In the genomic region with DNA sequence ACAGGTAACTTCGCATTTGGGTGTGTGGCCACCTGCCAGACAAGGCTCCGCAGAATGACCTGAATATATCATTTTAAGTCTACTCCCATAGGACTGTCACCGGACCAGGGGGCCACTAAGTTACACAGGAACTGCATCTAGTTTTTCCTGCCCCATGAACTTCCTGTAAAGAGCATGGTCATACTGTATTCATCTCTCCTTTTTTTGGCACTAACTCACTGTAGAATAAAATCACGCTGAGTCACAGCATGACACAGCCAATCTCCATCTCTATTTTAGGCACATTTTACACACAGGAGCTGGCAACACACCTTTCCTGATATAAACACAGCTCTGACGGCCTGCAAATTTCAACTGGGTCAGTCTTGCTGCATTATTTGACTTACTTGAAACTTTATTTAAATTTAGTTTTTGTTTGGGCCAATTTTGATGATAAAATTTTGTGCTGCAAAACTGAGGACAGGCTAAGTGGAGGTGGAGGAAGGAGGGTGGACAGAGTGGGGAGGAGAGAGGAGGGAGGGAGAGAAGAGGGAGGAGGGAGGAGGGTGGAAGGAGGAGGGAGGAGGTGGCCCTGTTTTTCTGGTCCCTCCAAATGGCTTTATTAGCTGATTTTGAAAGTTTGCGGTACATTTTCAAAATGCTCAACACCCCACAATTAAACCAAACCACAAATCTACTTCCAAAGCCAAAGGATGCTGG, we compare ENCODE assay signal across 11 mouse cellular contexts.
DNase-seq lines count a peak whose midpoint lies in the region; ATAC-seq and TF ChIP-seq lines count a peak whose summit lies in the region.
"Had no signal": no experiment of that assay in that cellular context is flagged by ENCODE, and none has a peak within 500 bp of the region (broad histone marks: within the 10 kb centered on the region; RNA-seq: fewer than 3 reads in every experiment).

No protein-coding gene starts in this region.

- no peaks in the 10 kb centered on the region for H3K9me3 ChIP-seq in liver, embryonic 11.5 days (ENCODE audit: control insufficient read depth, low read length)
- no peaks in the 10 kb centered on the region for H3K9me3 ChIP-seq in heart, embryonic 10.5 days
- H3K9me3 ChIP-seq: forebrain, embryonic 13.5 days had no signal

- no peak for TF ChIP-seq POLR2A in myocyte (IDR thresholded peaks at IDR 0.05; ENCODE audit: insufficient read length, low read depth)

- 80% methylated on average over 6 of the region's 6 CpGs for WGBS in liver, embryonic 11.5 days
- 77% methylated on average over 6 of the region's 6 CpGs for WGBS in heart, embryonic 10.5 days

- DNase-seq in cerebellum, adult 11-12 months = peak; percentile 12
- no peak for DNase-seq in cerebellum, postnatal 4 days (ENCODE audit: low spot score in 2 of 2)
- DNase-seq in liver = peak; percentile 65
- DNase-seq in liver, embryonic 11.5 days (ENCODE audit: low spot score) = no peak
- peak; percentile 64 for DNase-seq in heart, embryonic 10.5 days (ENCODE audit: low spot score)
- no peak for DNase-seq in kidney, adult 18-20 months
- no peak for DNase-seq in lung, postnatal 10 days

- H3K4me1 ChIP-seq in liver, embryonic 11.5 days (replicated peaks; ENCODE audit: control insufficient read depth, insufficient read depth, low read length) = peaks cover 30% of the 10 kb centered on the region
- peaks cover 32% of the 10 kb centered on the region for H3K4me1 ChIP-seq in heart, embryonic 10.5 days

- H3K27ac ChIP-seq in liver, embryonic 11.5 days (ENCODE audit: low read depth, low read length) = no peak overlapping the region
- no peak overlapping the region; the same call in 1 of the 2 replicates for H3K27ac ChIP-seq in heart, embryonic 10.5 days
- H3K27ac ChIP-seq: forebrain, embryonic 13.5 days; hindbrain, embryonic 14.5 days had no signal

- no peak overlapping the region for H3K9ac ChIP-seq in liver, embryonic 11.5 days (ENCODE audit: low read depth, low read length)
- H3K9ac ChIP-seq: forebrain, embryonic 13.5 days; hindbrain, embryonic 14.5 days had no signal

- H3K27me3 ChIP-seq in liver, embryonic 11.5 days (replicated peaks; ENCODE audit: control insufficient read depth, insufficient read depth, low read length) = no peaks in the 10 kb centered on the region
- H3K27me3 ChIP-seq in heart, embryonic 10.5 days (ENCODE audit: insufficient read depth, poor library complexity, severe bottlenecking) = no peaks in the 10 kb centered on the region
- H3K27me3 ChIP-seq in myocyte (ENCODE audit: control insufficient read depth, insufficient read depth, insufficient read length) = no peaks in the 10 kb centered on the region
- H3K27me3 ChIP-seq: forebrain, embryonic 13.5 days had no signal

- no peak overlapping the region for H3ac ChIP-seq in myocyte (ENCODE audit: control insufficient read depth, insufficient read length)

- H3K4me3 ChIP-seq in liver, embryonic 11.5 days (ENCODE audit: low read depth, low read length) = no peak overlapping the region
- H3K4me3 ChIP-seq in heart, embryonic 10.5 days = no peak overlapping the region
- H3K4me3 ChIP-seq in myocyte = no peak overlapping the region
- H3K4me3 ChIP-seq: forebrain, embryonic 13.5 days had no signal

- peaks cover 9% of the 10 kb centered on the region for H3K79me2 ChIP-seq in myocyte (ENCODE audit: control insufficient read depth, insufficient read depth)

- no peak overlapping the region for H3K4me2 ChIP-seq in liver, embryonic 11.5 days
- peak overlapping the region; percentile 14 for H3K4me2 ChIP-seq in myocyte (ENCODE audit: low read depth)
- H3K4me2 ChIP-seq: forebrain, embryonic 13.5 days; hindbrain, embryonic 14.5 days had no signal

- no peak; the same call in 1 of the 2 replicates for ATAC-seq in liver, embryonic 11.5 days (replicated peaks; ENCODE audit: low FRiP score)
- ATAC-seq: forebrain, embryonic 13.5 days; midbrain, embryonic 16.5 days had no signal

- H3K36me3 ChIP-seq in liver, embryonic 11.5 days (ENCODE audit: control insufficient read depth, insufficient read depth, low read length) = peaks cover 12% of the 10 kb centered on the region
- peaks cover 11% of the 10 kb centered on the region; the same call in 1 of the 2 replicates for H3K36me3 ChIP-seq in heart, embryonic 10.5 days
- no peaks in the 10 kb centered on the region for H3K36me3 ChIP-seq in myocyte (ENCODE audit: control insufficient read depth, insufficient read depth)

TF ChIP-seq in myocyte, 11 proteins besides CTCF, POLR2A, EP300 and RAD21:
- TF ChIP-seq TCF3 (IDR thresholded peaks at IDR 0.05; ENCODE audit: insufficient read length, low read depth) (no peak), CEBPB (IDR thresholded peaks at IDR 0.05; ENCODE audit: insufficient read depth, poor library complexity, severe bottlenecking) (no peak), POLR2AphosphoS2 (IDR thresholded peaks at IDR 0.05; ENCODE audit: insufficient read length, low read depth) (no peak), E2F4 (IDR thresholded peaks at IDR 0.05; ENCODE audit: insufficient read depth) (no peak), SRF (IDR thresholded peaks at IDR 0.05; ENCODE audit: control insufficient read depth, insufficient read length, low read depth) (no peak), REST (IDR thresholded peaks at IDR 0.05; ENCODE audit: insufficient read depth, insufficient read length) (no peak), USF1 (IDR thresholded peaks at IDR 0.05; ENCODE audit: low read depth) (no peak), MYOG (IDR thresholded peaks at IDR 0.05; ENCODE audit: control insufficient read depth in 1 of 3, insufficient read depth in 1 of 3, insufficient read length in 2 of 3, low read depth in 2 of 3) (no peak), TCF12 (IDR thresholded peaks at IDR 0.05; ENCODE audit: insufficient read depth, poor library complexity, severe bottlenecking) (no peak), MYOD1 (IDR thresholded peaks at IDR 0.05; ENCODE audit: control insufficient read depth in 1 of 3, insufficient read length in 2 of 3, low read depth in 2 of 3) (no peak), MAX (IDR thresholded peaks at IDR 0.05; ENCODE audit: low read depth) (no peak)
TF ChIP-seq in myocyte: peak in this region for 0.

Comparison
In these comparisons a context has a peak if more than half of its experiments do, and no peak if none do; other contexts are left out.
1. DNase-seq: peak in cerebellum, adult 11-12 months (single experiment), liver (single experiment) and heart, embryonic 10.5 days (single experiment); none in cerebellum, postnatal 4 days (0 of 2), liver, embryonic 11.5 days (single experiment), kidney, adult 18-20 months (single experiment) and lung, postnatal 10 days (single experiment).